Comparison of ENCODE assay signal across 9 mouse cellular contexts in genomic region chr10:94013196-94013595, GRCm38 (mm10). TPM values are rescaled to one million over a fixed set of nuclear protein-coding genes. Genes with fewer than 3 reads are reported as not detected.
DNase-seq lines count a peak whose midpoint lies in the region; ATAC-seq lines count a peak whose summit lies in the region.
"Had no signal": no experiment of that assay in that cellular context is flagged by ENCODE, and none has a peak within 500 bp of the region (broad histone marks: within the 10 kb centered on the region; RNA-seq: fewer than 3 reads in every experiment).

No protein-coding gene starts in this region.

- no peak overlapping the region for H3K4me3 ChIP-seq in heart, embryonic 12.5 days
- H3K4me3 ChIP-seq in macrophage (ENCODE audit: inconsistent target) = no peak overlapping the region
- H3K4me3 ChIP-seq: embryonic facial prominence, embryonic 13.5 days had no signal

- peaks cover 6% of the 10 kb centered on the region; the same call in 1 of the 2 replicates for H3K36me3 ChIP-seq in heart, embryonic 12.5 days
- no peaks in the 10 kb centered on the region for H3K36me3 ChIP-seq in macrophage (ENCODE audit: inconsistent target)

- no peaks in the 10 kb centered on the region for H3K9me3 ChIP-seq in heart, embryonic 12.5 days (replicated peaks)
- H3K9me3 ChIP-seq: embryonic facial prominence, embryonic 13.5 days had no signal

- H3K79me2 ChIP-seq in macrophage (ENCODE audit: inconsistent target) = peaks cover 71% of the 10 kb centered on the region

- WGBS in heart, embryonic 12.5 days = 54% methylated on average over 3 of the region's 3 CpGs
- WGBS in macrophage (ENCODE audit: missing documents) = 69% methylated on average over 2 of the region's 3 CpGs

- DNase-seq in heart, adult 18-20 months = peak; percentile 51 to 77
- DNase-seq in 416B (ENCODE audit: low read depth) = peak; percentile 84
- DNase-seq in ZHBTc4 (ENCODE audit: low read depth, low spot score) = peak; percentile 84
- DNase-seq in embryo, embryonic 10.5 days (ENCODE audit: low spot score) = peak; percentile 86
- peak; percentile 60 to 76 for DNase-seq in spleen, postnatal 4 days (ENCODE audit: low spot score in 2 of 2)

- H3K4me2 ChIP-seq in heart, embryonic 12.5 days = no peak overlapping the region
- H3K4me2 ChIP-seq: embryonic facial prominence, embryonic 13.5 days had no signal

- ATAC-seq in heart, embryonic 12.5 days (ENCODE audit: insufficient number of reproducible peaks, low FRiP score) = no peak
- peak; percentile 75 for ATAC-seq in inflammation-experienced regulatory T-cells, adult 6 months

- no peak overlapping the region for H3K9ac ChIP-seq in heart, embryonic 12.5 days
- H3K9ac ChIP-seq: embryonic facial prominence, embryonic 13.5 days had no signal

- H3K27ac ChIP-seq in heart, embryonic 12.5 days (ENCODE audit: poor library complexity, severe bottlenecking) = no peak overlapping the region
- peak overlapping the region; percentile 47; the same call in 1 of the 2 replicates for H3K27ac ChIP-seq in macrophage
- H3K27ac ChIP-seq: embryonic facial prominence, embryonic 13.5 days had no signal

- peaks cover 6% of the 10 kb centered on the region; the same call in 1 of the 2 replicates for H3K4me1 ChIP-seq in heart, embryonic 12.5 days (replicated peaks)

- H3K27me3 ChIP-seq in heart, embryonic 12.5 days (replicated peaks) = no peaks in the 10 kb centered on the region
- H3K27me3 ChIP-seq: embryonic facial prominence, embryonic 13.5 days had no signal

RNA-seq across cellular contexts. Expression of gene Vezt, which starts 22.4 kb away (rescaled TPM):
- total RNA-seq in heart, adult 18-20 months (2021) = 10 to 100 TPM; 36.9 to 37.7 TPM
- polyA plus RNA-seq in heart, embryonic 12.5 days (2016; fragmentation: Nextera tagmentation; extraction: Ambion mirVana) = 29.4 and 30.5 TPM in 2 replicates
- polyA plus RNA-seq in inflammation-experienced regulatory T-cells, adult 6 months (2017; shearing (Covaris generic)) = 10 to 100 TPM; 10.3 to 13.7 (median 10.3) TPM
- total RNA-seq in macrophage (2018; cell fraction: chromatin; rRNA removed) = 100 to 1,000 TPM in 4 of 26 experiments, 10 to 100 TPM in 22; 33.5 to 274 (median 73.5) TPM
- total RNA-seq in macrophage (2018; cell fraction: cytosol; rRNA removed) = 10 to 100 TPM; 10.6 to 18.7 (median 13.8) TPM
- total RNA-seq in macrophage (2018; cell fraction: nucleus; rRNA removed) = 100 to 1,000 TPM in 2 of 26 experiments, 10 to 100 TPM in 24; 21.5 to 227 (median 47.7) TPM
- 11.2 to 15.9 TPM (median 13.0 TPM) in 3 replicates for polyA plus RNA-seq in macrophage (2018)

RNA-seq across cellular contexts. Expression of gene Fgd6, which starts 22.6 kb away (rescaled TPM):
- 1 to 10 TPM; 5.1 to 5.6 TPM for total RNA-seq in heart, adult 18-20 months (2021)
- 3.7 and 4.0 TPM in 2 replicates for polyA plus RNA-seq in heart, embryonic 12.5 days (2016; fragmentation: Nextera tagmentation; extraction: Ambion mirVana)
- polyA plus RNA-seq in inflammation-experienced regulatory T-cells, adult 6 months (2017; shearing (Covaris generic)) = 1 to 10 TPM in 2 of 3 experiments, under 1 TPM in 1; 0.50 to 1.6 (median 1.5) TPM
- 100 to 1,000 TPM in 4 of 26 experiments, 10 to 100 TPM in 22; 19.9 to 164 (median 75.1) TPM for total RNA-seq in macrophage (2018; cell fraction: chromatin; rRNA removed)
- total RNA-seq in macrophage (2018; cell fraction: cytosol; rRNA removed) = 10 to 100 TPM in 24 of 26 experiments, 1 to 10 TPM in 2; 6.4 to 18.8 (median 15.0) TPM
- total RNA-seq in macrophage (2018; cell fraction: nucleus; rRNA removed) = 10 to 100 TPM; 15.3 to 90.5 (median 39.3) TPM
- 10.3 to 11.7 TPM (median 10.9 TPM) in 3 replicates for polyA plus RNA-seq in macrophage (2018)
